Mouse (Mus musculus): ENCODE data around the gene Cfap20. TPM values are rescaled to one million over a fixed set of nuclear protein-coding genes. Genes with fewer than 3 reads are reported as not detected.
"Not testable (repeated sequence)": the region's sequence is repeated elsewhere in the genome, so short reads cannot be mapped to it uniquely, and the experiment has no call there.

Cfap20 gene
- polyA plus RNA-seq, 1 experiment from 2014 or later = 27.8 TPM

GRCm38 (mm10) chr8:95384501-95384900, 50.2 kb downstream of the Cfap20 start:
- WGBS (ENCODE audit: insufficient replicate concordance) = 57% methylated on average over 3 of the region's 3 CpGs
- H3K9ac ChIP-seq (ENCODE audit: low read depth, low read length) = no peak overlapping the region
- H3K4me3 ChIP-seq (ENCODE audit: low read depth, low read length) = no peak overlapping the region
- no peak for ATAC-seq (ENCODE audit: low read depth)
- H3K27ac ChIP-seq (ENCODE audit: low read length) = no peak overlapping the region
- H3K9me3 ChIP-seq (replicated peaks; ENCODE audit: control insufficient read depth, low read length) = no peaks in the 10 kb centered on the region
- H3K4me1 ChIP-seq (ENCODE audit: control insufficient read depth, low read depth, low read length) = no peaks in the 10 kb centered on the region
- no peaks in the 10 kb centered on the region for H3K27me3 ChIP-seq (ENCODE audit: control insufficient read depth, insufficient read depth, low read depth, low read length)
- no peak overlapping the region for H3K4me2 ChIP-seq (ENCODE audit: low read depth, low read length)
- H3K36me3 ChIP-seq (ENCODE audit: control insufficient read depth, insufficient read depth) = no peaks in the 10 kb centered on the region

- no peak for ATAC-seq (ENCODE audit: low read depth)
- H3K9ac ChIP-seq (ENCODE audit: low read depth, low read length) = no peak overlapping the region
- H3K36me3 ChIP-seq (ENCODE audit: control insufficient read depth, insufficient read depth) = no peaks in the 10 kb centered on the region
These were observed 53.1 kb downstream of the Cfap20 start for GRCm38 (mm10) chr8:95381595-95381994.

GRCm38 (mm10) chr8:95380953-95381352, 53.7 kb downstream of the Cfap20 start:
- H3K4me2 ChIP-seq (ENCODE audit: low read depth, low read length) = no peak overlapping the region
- H3K36me3 ChIP-seq (ENCODE audit: control insufficient read depth, insufficient read depth) = no peaks in the 10 kb centered on the region
- no peak for ATAC-seq (ENCODE audit: low read depth)
- H3K9me3 ChIP-seq (replicated peaks; ENCODE audit: control insufficient read depth, low read length) = no peaks in the 10 kb centered on the region
- H3K9ac ChIP-seq (ENCODE audit: low read depth, low read length) = no peak overlapping the region
- no peak overlapping the region for H3K27ac ChIP-seq (ENCODE audit: low read length)
- peaks cover 4% of the 10 kb centered on the region; the same call in 1 of the 2 replicates for H3K4me1 ChIP-seq (ENCODE audit: control insufficient read depth, low read depth, low read length)
- no peaks in the 10 kb centered on the region for H3K27me3 ChIP-seq (ENCODE audit: control insufficient read depth, insufficient read depth, low read depth, low read length)
- no peak overlapping the region for H3K4me3 ChIP-seq (ENCODE audit: low read depth, low read length)

More at GRCm38 (mm10) chr8:95381595-95381994, 53.1 kb downstream of the Cfap20 start:
- H3K27ac ChIP-seq (ENCODE audit: low read length) = no peak overlapping the region
- H3K27me3 ChIP-seq (ENCODE audit: control insufficient read depth, insufficient read depth, low read depth, low read length) = no peaks in the 10 kb centered on the region
- 53% methylated on average over 3 of the region's 3 CpGs for WGBS (ENCODE audit: insufficient replicate concordance)
- no peaks in the 10 kb centered on the region for H3K9me3 ChIP-seq (replicated peaks; ENCODE audit: control insufficient read depth, low read length)
- H3K4me2 ChIP-seq (ENCODE audit: low read depth, low read length) = no peak overlapping the region
- H3K4me1 ChIP-seq (ENCODE audit: control insufficient read depth, low read depth, low read length) = peaks cover 4% of the 10 kb centered on the region; the same call in 1 of the 2 replicates
- no peak overlapping the region for H3K4me3 ChIP-seq (ENCODE audit: low read depth, low read length)

- H3K9me3 ChIP-seq (replicated peaks; ENCODE audit: control insufficient read depth, low read length); H3K4me3 ChIP-seq (ENCODE audit: low read depth, low read length); H3K27me3 ChIP-seq (ENCODE audit: control insufficient read depth, insufficient read depth, low read depth, low read length); ATAC-seq (ENCODE audit: low read depth); H3K4me1 ChIP-seq (ENCODE audit: control insufficient read depth, low read depth, low read length); H3K4me2 ChIP-seq (ENCODE audit: low read depth, low read length); H3K36me3 ChIP-seq (ENCODE audit: control insufficient read depth, insufficient read depth); H3K27ac ChIP-seq (ENCODE audit: low read length); H3K9ac ChIP-seq (ENCODE audit: low read depth, low read length): not testable (repeated sequence)
- WGBS (ENCODE audit: insufficient replicate concordance) = 86% methylated on average over 11 of the region's 11 CpGs
These were observed 55.7 kb downstream of the Cfap20 start for GRCm38 (mm10) chr8:95378928-95379327.

GRCm38 (mm10) chr8:95377863-95378291, 56.8 kb downstream of the Cfap20 start:
- H3K27me3 ChIP-seq (ENCODE audit: control insufficient read depth, insufficient read depth, low read depth, low read length) = no peaks in the 10 kb centered on the region
- H3K9ac ChIP-seq (ENCODE audit: low read depth, low read length) = no peak overlapping the region
- H3K9me3 ChIP-seq (replicated peaks; ENCODE audit: control insufficient read depth, low read length) = no peaks in the 10 kb centered on the region
- peaks cover 4% of the 10 kb centered on the region; the same call in 1 of the 2 replicates for H3K4me1 ChIP-seq (ENCODE audit: control insufficient read depth, low read depth, low read length)
- no peak for ATAC-seq (ENCODE audit: low read depth)
- H3K4me2 ChIP-seq (ENCODE audit: low read depth, low read length) = no peak overlapping the region
- H3K36me3 ChIP-seq (ENCODE audit: control insufficient read depth, insufficient read depth) = no peaks in the 10 kb centered on the region
- no peak overlapping the region for H3K4me3 ChIP-seq (ENCODE audit: low read depth, low read length)
- no peak overlapping the region for H3K27ac ChIP-seq (ENCODE audit: low read length)
- 33% methylated on average over 7 of the region's 7 CpGs for WGBS (ENCODE audit: insufficient replicate concordance)

GRCm38 (mm10) chr8:95377101-95377500, 57.6 kb downstream of the Cfap20 start:
- no peaks in the 10 kb centered on the region for H3K27me3 ChIP-seq (ENCODE audit: control insufficient read depth, insufficient read depth, low read depth, low read length)
- no peaks in the 10 kb centered on the region for H3K36me3 ChIP-seq (ENCODE audit: control insufficient read depth, insufficient read depth)
- no peak overlapping the region for H3K9ac ChIP-seq (ENCODE audit: low read depth, low read length)
- no peak overlapping the region for H3K4me3 ChIP-seq (ENCODE audit: low read depth, low read length)
- no peak for ATAC-seq (ENCODE audit: low read depth)
- no peak overlapping the region for H3K27ac ChIP-seq (ENCODE audit: low read length)
- H3K4me1 ChIP-seq (ENCODE audit: control insufficient read depth, low read depth, low read length) = peaks cover 4% of the 10 kb centered on the region; the same call in 1 of the 2 replicates
- H3K9me3 ChIP-seq (replicated peaks; ENCODE audit: control insufficient read depth, low read length) = no peaks in the 10 kb centered on the region
- no peak overlapping the region for H3K4me2 ChIP-seq (ENCODE audit: low read depth, low read length)
- 59% methylated on average over 4 of the region's 4 CpGs for WGBS (ENCODE audit: insufficient replicate concordance)

GRCm38 (mm10) chr8:95376309-95376999, 58.2 kb downstream of the Cfap20 start:
- H3K4me3 ChIP-seq (ENCODE audit: low read depth, low read length) = no peak overlapping the region
- no peak overlapping the region for H3K9ac ChIP-seq (ENCODE audit: low read depth, low read length)
- no peaks in the 10 kb centered on the region for H3K27me3 ChIP-seq (ENCODE audit: control insufficient read depth, insufficient read depth, low read depth, low read length)
- ATAC-seq (ENCODE audit: low read depth) = no peak
- no peaks in the 10 kb centered on the region for H3K9me3 ChIP-seq (replicated peaks; ENCODE audit: control insufficient read depth, low read length)
- no peak overlapping the region for H3K4me2 ChIP-seq (ENCODE audit: low read depth, low read length)
- H3K4me1 ChIP-seq (ENCODE audit: control insufficient read depth, low read depth, low read length) = peaks cover 4% of the 10 kb centered on the region; the same call in 1 of the 2 replicates
- no peak overlapping the region for H3K27ac ChIP-seq (ENCODE audit: low read length)
- whole genome bisulfite sequencing (ENCODE audit: insufficient replicate concordance) = 63% methylated on average over 12 of the region's 12 CpGs
- no peaks in the 10 kb centered on the region for H3K36me3 ChIP-seq (ENCODE audit: control insufficient read depth, insufficient read depth)

GRCm38 (mm10) chr8:95375374-95375930, 59.2 kb downstream of the Cfap20 start:
- ATAC-seq (ENCODE audit: low read depth) = no peak
- H3K4me2 ChIP-seq (ENCODE audit: low read depth, low read length) = no peak overlapping the region
- no peaks in the 10 kb centered on the region for H3K27me3 ChIP-seq (ENCODE audit: control insufficient read depth, insufficient read depth, low read depth, low read length)
- H3K27ac ChIP-seq (ENCODE audit: low read length) = no peak overlapping the region
- peaks cover 4% of the 10 kb centered on the region; the same call in 1 of the 2 replicates for H3K4me1 ChIP-seq (ENCODE audit: control insufficient read depth, low read depth, low read length)
- H3K36me3 ChIP-seq (ENCODE audit: control insufficient read depth, insufficient read depth) = no peaks in the 10 kb centered on the region
- no peaks in the 10 kb centered on the region for H3K9me3 ChIP-seq (replicated peaks; ENCODE audit: control insufficient read depth, low read length)
- H3K9ac ChIP-seq (ENCODE audit: low read depth, low read length) = no peak overlapping the region
- no peak overlapping the region for H3K4me3 ChIP-seq (ENCODE audit: low read depth, low read length)
- WGBS (ENCODE audit: insufficient replicate concordance) = 59% methylated on average over 7 of the region's 7 CpGs

GRCm38 (mm10) chr8:95374429-95374828, 60.2 kb downstream of the Cfap20 start:
- WGBS (ENCODE audit: insufficient replicate concordance) = 54% methylated on average over 3 of the region's 3 CpGs
- H3K9me3 ChIP-seq (replicated peaks; ENCODE audit: control insufficient read depth, low read length) = no peaks in the 10 kb centered on the region
- H3K9ac ChIP-seq (ENCODE audit: low read depth, low read length) = no peak overlapping the region

More at GRCm38 (mm10) chr8:95374429-95374828, 60.2 kb downstream of the Cfap20 start:
- Histone ChIP-seq H3K4me1 (ENCODE audit: control insufficient read depth, low read depth, low read length) (peaks cover 6% of the 10 kb centered on the region; the same call in 1 of the 2 replicates), H3K27ac (ENCODE audit: low read length) (no peak overlapping the region), H3K4me2 (ENCODE audit: low read depth, low read length) (no peak overlapping the region), H3K4me3 (ENCODE audit: low read depth, low read length) (no peak overlapping the region), H3K27me3 (ENCODE audit: control insufficient read depth, insufficient read depth, low read depth, low read length) (no peaks in the 10 kb centered on the region), H3K36me3 (ENCODE audit: control insufficient read depth, insufficient read depth) (no peaks in the 10 kb centered on the region)
- no peak for ATAC-seq (ENCODE audit: low read depth)

Measured in liver, embryonic 16.5 days (tissue).